Mouse (Mus musculus) Muller cell, postnatal 12 days (primary cell): ENCODE results near the gene Gm20715.
A peak's percentile ranks its signal among the peaks of the same experiment; 100 is the strongest.
"Not testable (repeated sequence)": the region's sequence is repeated elsewhere in the genome, so short reads cannot be mapped to it uniquely, and the experiment has no call there.

Experiments
- DNase-seq: peaks from one replicate; pipeline ENCODE4 v3.0.0-alpha.2; 2015; ENCODE audit errors: inconsistent ontology term

The Gm20715 gene

DNA sequence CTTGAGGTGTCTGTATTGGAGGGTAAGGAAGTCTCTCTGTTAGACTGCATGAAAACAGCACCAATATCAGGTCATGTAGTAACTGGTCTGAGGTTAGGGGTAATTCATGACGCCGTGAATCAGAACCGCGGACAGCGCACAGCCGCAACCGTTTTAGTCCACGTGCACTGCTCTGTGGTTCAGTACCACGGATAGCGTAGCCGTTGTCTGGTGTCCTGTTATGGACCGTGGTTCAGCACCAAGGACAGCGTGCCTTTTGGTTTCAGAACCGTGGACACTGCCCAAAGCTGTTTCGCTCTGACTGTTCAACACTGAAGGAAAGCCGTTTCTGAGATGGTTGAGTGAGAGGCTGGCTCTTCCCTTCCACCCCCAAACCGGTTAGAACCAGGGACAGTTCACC, at the start of gene Gm20715:
Gene Gm20715 (plus strand): TSS at position 235 of the 400 bp plus-strand sequence.
- DNase-seq, result peak; percentile 82

DNA sequence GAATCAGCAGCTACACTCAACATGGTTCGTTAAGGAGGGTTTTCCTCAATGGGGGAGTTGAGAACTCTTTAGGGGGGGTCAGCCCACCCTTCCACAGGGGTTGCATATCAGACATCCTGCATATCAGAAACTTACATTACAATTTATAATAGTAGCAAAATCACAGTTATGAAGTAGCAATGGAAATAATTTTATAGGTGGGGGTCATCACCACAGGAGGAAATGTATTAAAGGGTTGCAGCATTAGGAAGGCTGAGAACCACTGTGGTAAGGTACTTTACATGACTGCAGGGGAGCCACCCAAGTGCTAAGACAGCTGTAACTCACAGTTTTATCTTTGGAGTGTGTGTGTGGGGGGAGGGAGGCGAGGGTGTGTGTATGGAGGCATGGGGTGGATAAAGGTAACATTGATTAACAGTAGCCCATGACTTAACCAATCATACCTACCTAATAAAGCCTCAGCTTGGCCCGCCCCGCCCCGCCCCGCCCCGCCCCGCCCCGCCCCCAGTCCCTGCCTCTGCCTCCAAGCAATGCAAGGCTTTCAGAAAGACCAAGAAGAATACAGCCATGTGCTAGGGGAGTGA, 49.5 kb upstream of the Gm20715 start:
- DNase-seq, result no peak

DNA sequence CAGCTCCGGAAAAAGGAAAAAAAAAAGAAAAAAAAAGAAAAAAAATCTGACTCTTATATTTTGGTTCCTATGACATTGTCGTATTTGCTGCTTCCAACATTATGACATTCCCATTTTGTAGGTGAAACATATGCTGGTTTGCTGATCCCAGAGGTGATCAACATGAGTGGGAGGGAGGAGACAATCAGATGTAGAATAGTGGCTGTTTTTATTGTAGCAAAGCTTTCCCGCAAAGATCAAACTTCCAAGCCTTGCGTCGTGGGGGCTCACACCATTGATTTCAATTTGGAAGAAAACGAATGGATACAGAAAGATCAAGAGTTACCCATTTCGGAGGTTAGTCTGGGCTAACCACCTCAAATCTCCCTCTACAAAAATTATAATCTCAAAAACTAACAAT, 48.3 kb upstream of the Gm20715 start:
- no peak for DNase-seq

DNA sequence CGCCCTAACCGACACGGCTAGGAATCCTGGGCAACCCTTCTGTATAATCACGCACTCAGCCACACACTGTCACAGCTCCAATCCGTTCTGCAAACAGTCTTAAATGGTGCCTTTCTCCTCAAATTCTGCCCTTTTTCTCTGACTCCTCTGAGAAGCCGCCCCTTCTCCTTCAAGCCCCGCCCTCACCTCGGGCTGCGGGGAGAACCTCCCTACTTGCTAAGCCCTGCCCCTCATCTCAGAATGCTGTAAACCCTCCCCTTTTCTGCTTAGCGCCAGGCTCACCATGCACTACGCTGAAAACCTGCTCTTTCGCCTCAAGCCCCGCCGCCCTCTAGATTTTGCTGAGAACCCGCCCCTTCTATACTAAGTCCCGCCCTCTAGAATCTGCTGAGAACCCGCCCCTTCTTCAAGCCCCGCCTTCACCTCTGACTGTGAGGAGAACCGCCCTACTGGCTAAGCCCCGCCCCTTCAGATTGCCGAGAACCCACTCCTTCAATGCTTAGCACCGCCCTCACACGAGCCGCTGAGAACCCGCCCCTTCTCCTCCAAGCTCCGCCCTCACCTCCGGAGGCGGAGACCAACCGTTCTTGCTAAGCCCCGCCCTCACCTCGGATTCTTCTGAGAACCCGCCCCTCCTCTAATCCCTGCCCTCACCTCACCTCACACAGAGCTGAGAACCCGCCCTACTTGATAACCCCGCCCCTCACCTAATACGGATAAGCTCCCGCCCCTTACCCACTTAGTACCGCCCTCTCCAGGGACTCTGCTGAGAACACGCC, 47.6 kb upstream of the Gm20715 start:
- peak; percentile 100 for DNase-seq

DNA sequence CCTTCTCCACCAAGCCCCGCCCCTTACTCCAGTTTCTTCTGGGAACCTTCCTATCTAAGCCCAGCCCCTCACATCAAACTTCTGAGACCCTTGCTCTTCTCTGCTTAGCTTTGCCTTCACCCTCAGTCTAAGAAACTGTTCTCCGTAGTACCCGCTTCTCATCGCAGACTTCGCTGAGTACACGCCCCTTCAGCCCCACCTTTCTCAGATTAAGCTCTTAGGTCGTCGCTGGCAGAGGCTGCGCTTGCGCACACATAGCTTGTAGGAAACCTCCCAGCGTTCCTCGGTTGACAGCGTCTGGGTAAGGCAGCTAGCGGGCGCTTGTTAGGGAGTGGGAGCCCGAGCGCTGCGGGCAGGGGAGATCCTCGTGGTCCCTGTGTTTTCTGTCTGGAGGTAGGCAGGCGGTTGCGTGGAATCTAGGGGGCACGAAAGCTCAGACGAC, 47.0 kb upstream of the Gm20715 start, which contains the start of gene Zfp78:
Gene Zfp78 (plus strand): TSS at position 234 of the 442 bp plus-strand sequence.
- DNase-seq, result no peak

DNA sequence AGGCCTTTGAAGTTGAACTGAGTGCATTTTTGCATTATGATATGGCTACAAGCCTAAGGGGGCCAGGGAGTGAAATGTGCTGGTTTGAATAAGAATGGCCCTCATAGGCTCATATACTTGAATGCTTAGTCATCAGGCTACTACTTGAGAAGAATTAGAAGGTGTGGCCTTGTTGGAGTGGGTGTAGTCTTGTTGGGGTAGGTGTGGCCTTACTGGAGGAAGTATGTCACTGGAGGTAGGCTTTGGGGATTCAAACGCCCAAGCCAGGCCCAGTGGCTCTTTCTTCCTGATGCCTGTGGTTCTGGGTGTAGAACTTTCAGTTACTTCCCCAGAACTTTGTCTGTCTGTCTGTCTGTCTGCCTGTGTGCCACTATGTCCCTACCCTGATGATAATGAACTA, 45.3 kb upstream of the Gm20715 start:
- no peak for DNase-seq

DNA sequence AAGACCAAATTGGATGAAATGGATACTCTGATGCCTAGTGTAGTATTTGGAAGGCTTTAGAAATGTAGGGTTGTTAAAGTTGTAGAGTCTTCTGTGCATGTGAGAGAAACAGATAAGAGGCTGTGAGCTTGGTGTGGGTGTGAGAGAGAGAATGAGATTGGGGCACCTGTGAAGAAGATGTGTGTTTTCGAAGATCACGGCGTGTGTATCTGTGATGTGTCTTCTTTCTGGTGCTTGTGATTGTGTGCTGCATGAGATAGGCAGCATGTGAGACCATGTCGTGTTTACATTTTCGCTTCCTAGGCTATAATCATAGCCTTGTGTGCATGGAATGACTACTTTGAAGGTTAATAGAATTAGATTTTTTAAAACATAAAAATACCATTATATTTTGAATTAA, 42.9 kb upstream of the Gm20715 start:
- no peak for DNase-seq

DNA sequence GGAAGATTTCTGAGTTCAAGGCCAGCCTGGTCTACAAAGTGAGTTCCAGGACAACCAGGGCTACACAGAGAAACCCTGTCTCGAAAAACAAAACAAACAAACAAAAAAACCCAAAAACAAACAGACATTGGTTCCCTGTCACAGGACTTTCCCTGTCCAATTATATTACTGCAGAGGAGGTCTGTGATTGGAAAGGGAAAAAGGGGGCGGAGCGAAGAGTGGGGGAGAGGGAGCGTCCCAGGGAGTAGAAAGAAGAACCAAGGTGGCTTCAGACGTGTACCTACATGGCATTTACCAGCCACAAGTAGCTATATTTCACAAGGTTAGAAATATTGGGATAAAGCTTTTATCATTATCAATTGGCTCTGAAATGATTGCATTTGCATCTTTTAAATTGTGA, 41.9 kb upstream of the Gm20715 start:
- DNase-seq, result not testable (repeated sequence)

DNA sequence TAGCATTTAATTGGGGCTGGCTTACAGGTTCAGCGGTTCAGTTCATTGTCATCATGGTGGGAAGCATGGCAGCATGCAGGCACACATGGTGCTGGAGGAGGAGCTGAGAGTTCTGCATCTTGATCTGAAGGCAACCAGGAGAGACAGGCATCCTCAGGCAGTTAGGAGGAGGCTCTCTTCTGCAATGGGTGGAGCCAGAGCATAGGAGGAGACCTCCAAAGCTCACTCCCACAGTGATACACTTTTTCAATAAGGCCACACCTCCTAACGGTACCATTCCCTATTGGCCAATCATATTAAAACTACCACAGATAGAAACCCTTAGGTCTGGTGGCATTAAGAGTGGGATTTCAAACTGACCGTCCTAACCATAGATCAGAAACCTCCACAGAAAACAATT, 40.6 kb upstream of the Gm20715 start:
- DNase-seq, result no peak

DNA sequence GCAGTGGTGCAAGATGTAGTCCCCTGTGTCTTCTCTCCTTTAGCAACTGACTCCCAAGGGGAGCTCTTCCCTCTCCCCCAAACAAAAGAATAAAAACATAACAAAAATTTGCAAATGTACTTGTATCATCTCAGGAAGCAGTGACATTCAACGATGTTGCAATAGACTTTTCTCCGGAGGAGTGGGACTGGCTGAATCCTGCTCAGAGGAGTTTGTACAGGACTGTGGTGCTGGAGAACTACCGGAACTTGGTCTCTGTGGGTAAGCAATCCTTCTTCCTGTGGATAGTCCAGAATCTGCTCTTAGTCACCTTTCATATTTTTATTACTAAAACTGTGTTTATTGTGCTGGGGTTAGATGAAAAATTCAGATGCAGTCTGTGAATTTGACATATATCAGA, 37.1 kb upstream of the Gm20715 start:
- no peak for DNase-seq

DNA sequence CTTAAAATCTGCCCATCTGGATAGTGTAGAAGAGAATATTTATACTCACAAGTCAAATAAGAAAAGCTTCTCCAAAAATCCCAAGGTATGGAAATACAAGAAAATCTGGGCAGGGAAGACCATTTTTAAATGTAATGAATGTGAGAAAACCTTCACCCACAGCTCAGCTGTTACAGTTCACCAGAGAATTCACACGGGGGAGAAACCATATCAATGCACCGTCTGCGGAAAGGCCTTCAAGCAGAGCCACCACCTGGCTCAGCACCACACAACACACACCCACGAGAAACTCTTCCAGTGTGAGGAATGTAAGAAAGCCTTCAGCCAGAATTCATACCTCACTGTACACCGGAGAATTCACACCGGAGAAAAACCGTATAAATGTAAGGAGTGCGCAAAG, 31.6 kb upstream of the Gm20715 start:
- no peak for DNase-seq

DNA sequence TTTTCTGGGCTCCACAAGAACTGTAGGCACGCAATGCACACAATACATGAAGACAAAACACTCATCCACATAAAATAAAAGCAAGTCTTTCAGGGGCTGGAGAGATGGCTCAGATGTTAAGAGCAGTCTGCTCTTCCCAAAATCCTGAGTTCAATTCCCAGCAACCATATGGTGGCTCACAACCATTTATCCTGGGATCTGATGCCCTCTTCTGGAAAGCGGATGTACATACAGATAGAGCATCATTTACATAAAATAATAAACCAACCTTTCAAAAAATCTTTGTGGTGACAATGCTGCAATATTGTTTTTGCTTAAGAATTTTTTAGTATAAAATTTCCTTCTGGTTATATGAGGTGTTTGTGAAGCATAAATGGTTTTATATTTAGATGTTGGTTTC, 28.6 kb upstream of the Gm20715 start:
- no peak for DNase-seq

DNA sequence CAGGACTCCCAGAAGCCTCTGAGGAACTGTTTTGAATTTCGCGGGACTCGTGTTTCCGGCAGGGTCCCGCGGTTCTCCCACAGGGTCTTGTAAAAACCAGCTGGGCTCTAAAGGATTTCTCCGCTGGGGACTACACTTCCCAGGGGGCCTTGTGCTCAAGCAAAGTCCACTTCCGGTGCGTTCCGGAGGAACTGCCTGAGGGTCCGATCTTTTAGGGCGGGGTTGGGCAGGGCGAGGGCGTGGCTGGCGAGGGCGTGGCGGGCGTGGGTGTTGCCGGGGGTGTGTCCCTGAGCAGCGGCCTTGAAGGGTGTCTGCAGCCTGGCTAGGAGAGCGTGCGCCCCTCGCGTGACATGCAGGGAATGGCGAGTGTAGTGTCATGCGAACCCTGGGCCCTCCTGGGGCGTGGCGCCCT, 27.0 kb upstream of the Gm20715 start, which contains the start of gene Zfp28:
Gene Zfp28 (plus strand): TSS at position 252 of the 412 bp plus-strand sequence.
- DNase-seq, result peak; percentile 97

DNA sequence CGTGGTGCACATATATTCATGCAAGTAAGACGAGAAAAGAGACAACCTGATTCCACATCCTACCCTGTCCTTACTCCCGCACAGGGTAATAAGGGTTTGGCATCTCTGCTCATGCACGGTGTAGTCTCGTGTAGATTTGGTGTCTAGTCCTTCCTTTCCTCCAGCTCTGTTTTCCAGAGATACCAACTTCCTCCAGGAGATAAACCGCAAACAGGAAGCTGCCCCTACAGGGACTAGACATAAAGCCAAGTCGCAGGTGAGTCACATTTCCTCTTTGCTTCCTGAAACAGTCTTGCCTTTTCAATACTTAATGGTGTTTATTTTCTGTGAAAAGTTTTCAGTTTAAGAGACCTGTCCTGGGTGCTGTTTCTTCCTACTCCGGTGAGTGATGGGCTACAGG, 26.1 kb upstream of the Gm20715 start:
- no peak for DNase-seq

DNA sequence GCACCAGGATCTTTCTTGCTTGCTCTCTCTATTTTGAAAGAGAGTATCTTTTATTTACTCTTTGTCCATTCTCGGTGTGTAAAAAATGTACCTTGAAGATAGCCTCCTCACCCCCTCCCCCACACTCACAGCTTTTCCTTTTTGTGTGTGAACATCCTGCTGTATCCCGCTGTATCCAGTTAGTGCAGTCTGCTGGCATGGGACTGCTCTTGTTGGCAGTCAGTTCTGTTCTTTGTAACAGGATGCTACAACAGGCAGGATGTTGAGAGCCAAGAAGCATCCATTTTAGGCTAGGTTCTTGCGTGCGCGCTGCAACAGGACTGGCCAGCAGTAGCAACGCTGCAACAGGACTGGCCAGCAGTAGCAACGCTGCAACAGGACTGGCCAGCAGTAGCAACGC, 23.1 kb upstream of the Gm20715 start:
- no peak for DNase-seq

DNA sequence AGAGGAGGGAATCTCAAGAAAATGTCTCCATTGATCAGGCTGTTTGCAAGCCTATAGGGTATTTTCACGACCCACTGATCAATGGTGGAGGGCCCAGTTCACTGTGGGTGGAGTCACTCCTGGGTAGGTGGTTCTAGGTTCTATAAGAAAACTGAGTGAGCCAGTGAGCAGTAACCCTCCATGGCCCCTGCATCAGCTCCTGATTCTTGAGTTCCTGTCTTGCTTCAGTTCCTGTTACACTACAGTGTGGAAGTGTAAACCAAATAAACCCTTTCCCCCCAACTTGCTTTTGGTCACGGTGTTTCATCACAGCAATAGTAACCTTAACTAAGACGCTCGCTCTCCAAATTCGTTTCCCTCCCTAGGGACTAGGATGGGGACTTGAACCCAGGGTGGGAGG, 21.1 kb upstream of the Gm20715 start:
- no peak for DNase-seq

DNA sequence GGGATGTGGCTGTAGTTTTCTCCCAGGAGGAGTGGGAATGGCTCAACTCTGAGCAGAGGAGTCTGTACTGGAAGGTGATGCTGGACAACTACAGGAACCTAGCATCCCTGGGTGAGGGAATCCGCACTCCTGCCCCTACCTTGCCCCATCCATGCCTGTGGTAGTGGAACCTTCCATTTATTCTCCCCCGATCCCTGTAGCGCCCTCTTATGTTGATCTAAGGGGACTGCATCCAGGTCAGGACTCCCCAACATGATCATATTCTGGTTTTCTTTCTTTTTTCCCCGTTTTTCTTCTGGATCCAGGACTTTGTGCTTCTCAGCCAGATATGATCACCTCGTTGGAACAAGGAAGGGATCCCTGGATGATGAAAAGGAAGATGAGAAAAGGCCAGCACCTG, 20.6 kb upstream of the Gm20715 start:
- no peak for DNase-seq

DNA sequence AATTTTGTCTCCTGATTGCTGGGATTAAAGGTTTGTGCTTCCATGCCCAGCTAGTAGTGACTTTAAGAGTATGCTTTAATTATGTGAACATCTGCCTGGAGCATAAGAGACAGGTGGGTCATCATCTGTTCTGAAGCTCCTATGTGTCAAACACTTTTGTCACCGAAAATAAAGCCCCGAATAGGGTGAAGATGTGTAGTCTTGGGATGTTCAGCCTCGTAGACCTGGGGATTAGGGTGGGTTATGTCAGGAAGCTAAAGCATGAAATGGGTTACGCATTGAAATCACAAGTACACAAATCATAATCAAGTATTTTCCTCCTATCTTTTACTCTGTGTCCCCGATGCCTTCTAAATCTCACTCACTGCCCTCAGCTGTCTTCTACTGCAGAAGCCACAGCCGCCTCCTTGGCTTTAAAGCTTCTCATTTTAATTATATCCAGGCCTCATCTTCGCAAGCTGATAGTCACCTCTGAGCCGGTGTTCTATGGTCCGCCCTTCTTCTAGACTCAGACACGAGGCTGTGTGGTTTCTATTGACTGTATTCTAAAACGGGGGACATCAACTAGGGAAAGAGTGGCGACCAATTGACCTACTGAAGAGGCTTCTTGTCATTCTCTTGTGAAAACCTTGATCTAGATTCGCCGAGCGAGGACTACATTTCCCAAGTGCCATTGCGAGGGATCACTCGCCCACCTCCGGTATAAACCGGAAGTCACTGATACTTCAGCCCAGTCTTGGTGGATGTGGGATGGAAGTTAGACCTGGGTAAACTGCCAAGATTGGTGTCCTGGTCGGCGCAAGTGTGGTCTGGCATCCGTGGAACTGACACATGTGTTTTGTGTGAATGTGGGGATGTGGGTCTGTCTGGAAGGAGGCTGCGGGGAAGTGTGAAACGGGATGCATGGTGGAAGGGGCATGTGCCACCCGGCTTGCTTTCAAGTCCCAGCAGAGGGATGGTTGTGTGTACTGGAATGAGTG, 11.8 kb upstream of the Gm20715 start, which contains the start of gene Smim17:
Gene Smim17 (plus strand): TSS at position 720 of the 980 bp plus-strand sequence.
- peak; percentile 39 for DNase-seq

DNA sequence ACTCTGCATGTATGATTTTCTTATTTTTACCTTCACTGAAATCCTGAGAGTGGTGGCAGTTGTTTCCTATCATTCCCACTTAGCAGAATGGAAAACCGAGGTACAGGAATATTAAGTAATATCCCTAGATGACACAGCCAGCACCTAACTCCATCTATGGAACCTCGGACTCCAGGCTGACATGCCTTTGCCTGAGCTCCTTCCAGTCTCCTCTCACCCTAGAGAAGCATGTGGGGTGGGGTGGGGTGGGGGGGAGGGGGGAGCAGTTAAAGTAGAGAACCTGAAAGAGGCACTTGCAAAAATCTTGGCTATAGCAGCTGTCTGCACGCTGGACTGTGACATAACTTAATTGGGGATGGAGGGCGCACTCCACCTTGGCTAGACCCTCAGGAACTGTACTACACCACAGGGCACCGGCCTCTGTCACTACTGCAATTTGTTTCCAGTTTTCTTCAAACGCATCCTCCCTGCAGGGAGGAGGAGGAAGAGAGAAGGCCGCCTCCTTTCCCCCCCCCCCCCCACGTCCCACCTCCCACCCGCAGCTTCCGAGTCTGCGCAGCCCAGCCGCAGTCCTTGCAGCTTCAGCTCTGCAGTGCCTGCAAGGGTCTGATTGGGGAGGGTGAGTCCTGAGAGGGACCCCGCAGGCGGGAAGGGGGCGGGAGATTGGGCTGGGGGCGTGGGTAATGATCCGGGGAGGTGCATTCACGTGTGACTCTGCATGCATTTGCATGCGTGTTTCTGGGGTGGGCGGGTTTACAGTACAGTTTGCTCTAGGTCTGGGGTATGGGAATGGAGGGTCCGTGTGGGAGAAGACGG, 4.8 kb downstream of the Gm20715 start:
- DNase-seq, result no peak

DNA sequence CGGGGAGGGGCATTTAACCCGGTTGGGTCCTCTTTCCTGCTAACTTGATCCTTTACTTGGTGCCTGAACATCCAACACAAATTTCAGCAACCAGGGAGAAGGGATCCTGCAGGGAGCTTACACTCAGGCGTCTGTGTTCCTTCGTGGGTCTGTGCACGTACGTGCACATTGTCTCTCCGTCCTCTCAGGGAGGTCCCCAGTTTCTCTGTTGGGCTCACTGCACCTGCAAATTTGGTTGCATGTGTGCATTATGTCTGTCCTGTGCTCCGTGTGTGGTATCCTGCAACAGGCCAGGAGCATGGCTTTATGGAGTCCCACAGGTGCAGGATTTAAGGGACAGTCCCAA, 5.3 kb downstream of the Gm20715 start:
- DNase-seq, result no peak

DNA sequence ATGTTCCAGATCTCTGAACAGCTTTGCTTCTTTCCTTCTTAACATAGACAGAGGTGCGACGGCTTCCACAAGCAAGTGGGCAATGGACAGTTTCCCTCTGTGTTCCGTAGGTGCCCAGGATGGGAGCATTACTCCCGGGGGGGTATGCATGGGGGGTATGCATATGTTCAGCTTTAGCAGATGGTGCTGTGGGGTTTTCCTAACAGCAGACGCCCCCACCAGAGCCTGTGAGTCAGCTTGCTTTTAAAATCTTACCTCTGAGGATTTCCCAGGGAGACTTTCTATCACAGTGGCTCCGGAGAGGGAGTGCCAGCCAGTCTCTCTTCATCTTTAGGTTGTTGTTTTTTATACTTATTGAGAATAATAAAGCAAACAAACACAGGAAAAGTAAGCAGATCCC, 9.8 kb downstream of the Gm20715 start:
- DNase-seq, result no peak
